Mouse (Mus musculus): ENCODE results near the gene Upk3b. TPM values are rescaled to one million over a fixed set of nuclear protein-coding genes. Genes with fewer than 3 reads are reported as not detected.

The Upk3b gene
- polyA plus RNA-seq, 1 experiment from 2014 or later: 4.7 TPM

GRCm38 (mm10) chr5:136025712-136026111, 12.6 kb upstream of the Upk3b start:
- peaks cover 17% of the 10 kb centered on the region; the same call in 1 of the 2 replicates for H3K36me3 ChIP-seq (replicated peaks; ENCODE audit: insufficient read depth, low read length)
- no peak overlapping the region for H3K4me3 ChIP-seq (ENCODE audit: low read depth, low read length)
- H3K9me3 ChIP-seq (ENCODE audit: low read length): no peaks in the 10 kb centered on the region
- H3K4me2 ChIP-seq (ENCODE audit: low read depth, low read length): no peak overlapping the region
- 76% methylated on average over 3 of the region's 3 CpGs for WGBS (ENCODE audit: insufficient replicate concordance)
- TF ChIP-seq CTCF (IDR thresholded peaks at IDR 0.05; ENCODE audit: low read depth): no peak
- no peak for TF ChIP-seq EP300 (IDR thresholded peaks at IDR 0.05; ENCODE audit: low read depth)
- ATAC-seq: no peak
- no peak overlapping the region for H3K9ac ChIP-seq (replicated peaks)
- no peaks in the 10 kb centered on the region for H3K27me3 ChIP-seq (ENCODE audit: insufficient read depth, low read length)
- no peaks in the 10 kb centered on the region for H3K4me1 ChIP-seq (ENCODE audit: insufficient read depth)
- H3K27ac ChIP-seq (ENCODE audit: low read depth): no peak overlapping the region
- DNase-seq: no peak

- no peaks in the 10 kb centered on the region for H3K9me3 ChIP-seq (ENCODE audit: low read length)
- ATAC-seq (no peak), DNase-seq (no peak)
- no peaks in the 10 kb centered on the region for H3K27me3 ChIP-seq (ENCODE audit: insufficient read depth, low read length)
- WGBS (ENCODE audit: insufficient replicate concordance): 81% methylated on average over 9 of the region's 9 CpGs
- H3K27ac ChIP-seq (ENCODE audit: low read depth): no peak overlapping the region
- H3K4me1 ChIP-seq (ENCODE audit: insufficient read depth): no peaks in the 10 kb centered on the region
- H3K4me2 ChIP-seq (ENCODE audit: low read depth, low read length): no peak overlapping the region
- peaks cover 17% of the 10 kb centered on the region; the same call in 1 of the 2 replicates for H3K36me3 ChIP-seq (replicated peaks; ENCODE audit: insufficient read depth, low read length)
- H3K4me3 ChIP-seq (ENCODE audit: low read depth, low read length): no peak overlapping the region
- H3K9ac ChIP-seq (replicated peaks): no peak overlapping the region
- no peak for TF ChIP-seq CTCF (IDR thresholded peaks at IDR 0.05; ENCODE audit: low read depth)
- TF ChIP-seq EP300 (IDR thresholded peaks at IDR 0.05; ENCODE audit: low read depth): no peak
Observed at GRCm38 (mm10) chr5:136026859-136027258, 11.4 kb upstream of the Upk3b start.

GRCm38 (mm10) chr5:136027612-136028311, 10.5 kb upstream of the Upk3b start:
- no peaks in the 10 kb centered on the region for H3K27me3 ChIP-seq (ENCODE audit: insufficient read depth, low read length)
- 79% methylated on average over 11 of the region's 11 CpGs for WGBS (ENCODE audit: insufficient replicate concordance)
- H3K36me3 ChIP-seq (replicated peaks; ENCODE audit: insufficient read depth, low read length): peaks cover 20% of the 10 kb centered on the region; the same call in 1 of the 2 replicates
- no peak overlapping the region for H3K4me2 ChIP-seq (ENCODE audit: low read depth, low read length)
- DNase-seq (no peak), ATAC-seq (no peak)
- H3K9ac ChIP-seq (replicated peaks): no peak overlapping the region
- H3K27ac ChIP-seq (ENCODE audit: low read depth): no peak overlapping the region
- no peaks in the 10 kb centered on the region for H3K9me3 ChIP-seq (ENCODE audit: low read length)
- no peaks in the 10 kb centered on the region for H3K4me1 ChIP-seq (ENCODE audit: insufficient read depth)
- H3K4me3 ChIP-seq (ENCODE audit: low read depth, low read length): no peak overlapping the region
- TF ChIP-seq CTCF (IDR thresholded peaks at IDR 0.05; ENCODE audit: low read depth) (peak; percentile 32; the same call in 1 of the 2 replicates), EP300 (IDR thresholded peaks at IDR 0.05; ENCODE audit: low read depth) (no peak)

- no peak for ATAC-seq
- no peaks in the 10 kb centered on the region for H3K9me3 ChIP-seq (ENCODE audit: low read length)
- WGBS (ENCODE audit: insufficient replicate concordance): 60% methylated on average over 4 of the region's 4 CpGs
- H3K27ac ChIP-seq (ENCODE audit: low read depth): no peak overlapping the region
- no peaks in the 10 kb centered on the region for H3K27me3 ChIP-seq (ENCODE audit: insufficient read depth, low read length)
- no peak overlapping the region for H3K9ac ChIP-seq (replicated peaks)
- H3K4me1 ChIP-seq (ENCODE audit: insufficient read depth): peaks cover 3% of the 10 kb centered on the region; the same call in 1 of the 2 replicates
- no peak overlapping the region for H3K4me2 ChIP-seq (ENCODE audit: low read depth, low read length)
- H3K4me3 ChIP-seq (ENCODE audit: low read depth, low read length): no peak overlapping the region
- DNase-seq: no peak
- H3K36me3 ChIP-seq (replicated peaks; ENCODE audit: insufficient read depth, low read length): peaks cover 8% of the 10 kb centered on the region; the same call in 1 of the 2 replicates
- TF ChIP-seq EP300 (IDR thresholded peaks at IDR 0.05; ENCODE audit: low read depth) (no peak), CTCF (IDR thresholded peaks at IDR 0.05; ENCODE audit: low read depth) (no peak)
Observed at GRCm38 (mm10) chr5:136034868-136035267, 3.4 kb upstream of the Upk3b start.

GRCm38 (mm10) chr5:136035285-136035684, 3.0 kb upstream of the Upk3b start:
- Histone ChIP-seq H3K4me3 (ENCODE audit: low read depth, low read length) (no peak overlapping the region), H3K27ac (ENCODE audit: low read depth) (no peak overlapping the region), H3K27me3 (ENCODE audit: insufficient read depth, low read length) (no peaks in the 10 kb centered on the region), H3K4me2 (ENCODE audit: low read depth, low read length) (no peak overlapping the region), H3K36me3 (replicated peaks; ENCODE audit: insufficient read depth, low read length) (peaks cover 5% of the 10 kb centered on the region; the same call in 1 of the 2 replicates), H3K4me1 (ENCODE audit: insufficient read depth) (peaks cover 6% of the 10 kb centered on the region; the same call in 1 of the 2 replicates), H3K9ac (replicated peaks) (no peak overlapping the region), H3K9me3 (ENCODE audit: low read length) (no peaks in the 10 kb centered on the region)
- WGBS (ENCODE audit: insufficient replicate concordance): 59% methylated on average over 1 of the region's 1 CpGs
- no peak for ATAC-seq
- DNase-seq: no peak
- TF ChIP-seq EP300 (IDR thresholded peaks at IDR 0.05; ENCODE audit: low read depth) (no peak), CTCF (IDR thresholded peaks at IDR 0.05; ENCODE audit: low read depth) (no peak)

GRCm38 (mm10) chr5:136036667-136037066, 1.6 kb upstream of the Upk3b start:
- Histone ChIP-seq H3K9ac (replicated peaks) (no peak overlapping the region), H3K4me1 (ENCODE audit: insufficient read depth) (peaks cover 10% of the 10 kb centered on the region; the same call in 1 of the 2 replicates), H3K36me3 (replicated peaks; ENCODE audit: insufficient read depth, low read length) (0 out of 2 replicates have a peak, but pooled peaks cover 5% of the 10 kb centered on the region), H3K27ac (ENCODE audit: low read depth) (no peak overlapping the region), H3K4me3 (ENCODE audit: low read depth, low read length) (no peak overlapping the region), H3K4me2 (ENCODE audit: low read depth, low read length) (no peak overlapping the region), H3K27me3 (ENCODE audit: insufficient read depth, low read length) (no peaks in the 10 kb centered on the region), H3K9me3 (ENCODE audit: low read length) (no peaks in the 10 kb centered on the region)
- DNase-seq (no peak), ATAC-seq (no peak)
- WGBS (ENCODE audit: insufficient replicate concordance): 60% methylated on average over 1 of the region's 1 CpGs
- no peak for TF ChIP-seq EP300 (IDR thresholded peaks at IDR 0.05; ENCODE audit: low read depth)
- no peak for TF ChIP-seq CTCF (IDR thresholded peaks at IDR 0.05; ENCODE audit: low read depth)
